Mouse (Mus musculus): ENCODE measurements around the gene Clcn1. TPM values are rescaled to one million over a fixed set of nuclear protein-coding genes. Genes with fewer than 3 reads are reported as not detected.

Clcn1 gene
- polyA plus RNA-seq, 1 experiment from 2014 or later, result 0.20 TPM

- Histone ChIP-seq H3K27me3 (ENCODE audit: control insufficient read depth, insufficient read depth, low read length) (peaks cover 30% of the 10 kb centered on the region), H3K4me2 (replicated peaks; ENCODE audit: low read depth, low read length) (peak within 1 kb of the TSS; percentile 100), H3K4me1 (ENCODE audit: control insufficient read depth, insufficient read depth, low read length) (0 out of 2 replicates have a peak, but pooled peaks cover 11% of the 10 kb centered on the region), H3K27ac (ENCODE audit: low read depth, low read length) (no peak within 1 kb of the TSS), H3K4me3 (ENCODE audit: low read length) (peak within 1 kb of the TSS; percentile 64), H3K36me3 (ENCODE audit: control insufficient read depth, insufficient read depth, low read length) (no peaks in the 10 kb centered on the region), H3K9ac (ENCODE audit: low read depth, low read length) (peak within 1 kb of the TSS; percentile 54), H3K9me3 (ENCODE audit: control insufficient read depth, low read length) (no peaks in the 10 kb centered on the region)
- ATAC-seq (ENCODE audit: low FRiP score, low TSS enrichment), result peak; percentile 75
- under 1% methylated on average over 37 of the region's 68 CpGs for WGBS
These were observed 38.2 kb downstream of the Clcn1 start, which contains the start of gene Fam131b for GRCm38 (mm10) chr6:42324482-42325267. Gene Fam131b, minus strand, starts transcription at chr6:42324643.

- no peak for ATAC-seq (ENCODE audit: low FRiP score, low TSS enrichment)
- Histone ChIP-seq H3K4me3 (ENCODE audit: low read length) (peak overlapping the region; percentile 64), H3K4me1 (ENCODE audit: control insufficient read depth, insufficient read depth, low read length) (0 out of 2 replicates have a peak, but pooled peaks cover 11% of the 10 kb centered on the region), H3K36me3 (ENCODE audit: control insufficient read depth, insufficient read depth, low read length) (no peaks in the 10 kb centered on the region), H3K4me2 (replicated peaks; ENCODE audit: low read depth, low read length) (peak overlapping the region; percentile 100), H3K9me3 (ENCODE audit: control insufficient read depth, low read length) (no peaks in the 10 kb centered on the region), H3K27me3 (ENCODE audit: control insufficient read depth, insufficient read depth, low read length) (peaks cover 30% of the 10 kb centered on the region), H3K27ac (ENCODE audit: low read depth, low read length) (no peak overlapping the region), H3K9ac (ENCODE audit: low read depth, low read length) (no peak overlapping the region)
- 4% methylated on average over 7 of the region's 7 CpGs for WGBS
These were observed 38.8 kb downstream of the Clcn1 start for GRCm38 (mm10) chr6:42325268-42325609.

DNA sequence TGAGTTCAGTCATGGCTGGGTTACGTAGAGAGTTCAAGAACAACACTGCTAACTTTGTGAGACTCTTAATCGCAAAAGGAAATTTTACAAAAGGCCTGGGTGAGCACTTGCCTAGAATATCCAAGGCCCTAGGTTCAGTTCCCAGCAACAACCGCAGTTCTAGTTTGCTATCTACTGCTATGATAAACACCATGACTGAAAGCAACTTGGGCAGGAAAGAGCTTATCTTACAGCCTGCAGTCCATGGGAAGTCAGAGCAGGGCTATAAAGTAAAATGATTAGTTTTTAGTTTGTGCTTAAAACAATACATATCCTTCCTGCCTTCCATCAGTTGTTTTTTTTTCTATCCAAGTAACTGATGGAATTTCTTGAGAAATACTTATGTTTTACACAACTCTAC, 40.0 kb downstream of the Clcn1 start:
- Histone ChIP-seq H3K4me2 (replicated peaks; ENCODE audit: low read depth, low read length) (no peak overlapping the region), H3K4me3 (ENCODE audit: low read length) (no peak overlapping the region), H3K9ac (ENCODE audit: low read depth, low read length) (no peak overlapping the region), H3K9me3 (ENCODE audit: control insufficient read depth, low read length) (no peaks in the 10 kb centered on the region), H3K36me3 (ENCODE audit: control insufficient read depth, insufficient read depth, low read length) (no peaks in the 10 kb centered on the region), H3K27ac (ENCODE audit: low read depth, low read length) (no peak overlapping the region), H3K4me1 (ENCODE audit: control insufficient read depth, insufficient read depth, low read length) (0 out of 2 replicates have a peak, but pooled peaks cover 11% of the 10 kb centered on the region), H3K27me3 (ENCODE audit: control insufficient read depth, insufficient read depth, low read length) (peaks cover 30% of the 10 kb centered on the region)
- 85% methylated on average over 3 of the region's 3 CpGs for WGBS
- ATAC-seq (ENCODE audit: low FRiP score, low TSS enrichment), result no peak

GRCm38 (mm10) chr6:42328757-42329156, 42.3 kb downstream of the Clcn1 start:
- no peak for ATAC-seq (ENCODE audit: low FRiP score, low TSS enrichment)

DNA sequence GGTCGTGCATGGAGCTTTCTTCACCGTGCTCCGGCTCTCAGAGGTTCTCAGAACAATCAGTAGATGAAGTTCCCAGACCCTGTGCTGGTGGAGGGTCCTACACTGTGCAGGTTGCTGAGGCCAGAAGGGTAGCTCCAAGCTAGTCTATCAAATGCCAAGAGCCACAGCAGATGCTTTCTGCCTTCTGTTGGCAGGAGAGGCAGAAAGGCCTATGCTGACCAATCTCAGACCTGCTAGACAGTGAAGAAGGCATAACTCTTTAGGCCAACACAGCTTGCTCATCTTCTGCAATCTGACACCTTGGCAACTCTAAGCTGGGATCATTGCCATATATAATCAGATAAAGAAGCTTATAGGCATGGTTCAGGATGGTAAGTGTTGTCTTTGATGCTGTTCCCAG, 43.7 kb downstream of the Clcn1 start:
- Histone ChIP-seq H3K4me2 (replicated peaks; ENCODE audit: low read depth, low read length) (no peak overlapping the region), H3K9me3 (ENCODE audit: control insufficient read depth, low read length) (no peaks in the 10 kb centered on the region), H3K4me1 (ENCODE audit: control insufficient read depth, insufficient read depth, low read length) (no peaks in the 10 kb centered on the region), H3K27ac (ENCODE audit: low read depth, low read length) (no peak overlapping the region), H3K9ac (ENCODE audit: low read depth, low read length) (no peak overlapping the region), H3K36me3 (ENCODE audit: control insufficient read depth, insufficient read depth, low read length) (no peaks in the 10 kb centered on the region), H3K4me3 (ENCODE audit: low read length) (no peak overlapping the region), H3K27me3 (ENCODE audit: control insufficient read depth, insufficient read depth, low read length) (no peaks in the 10 kb centered on the region)
- 71% methylated on average over 3 of the region's 3 CpGs for WGBS
- no peak for ATAC-seq (ENCODE audit: low FRiP score, low TSS enrichment)

More at GRCm38 (mm10) chr6:42328757-42329156, 42.3 kb downstream of the Clcn1 start:
- Histone ChIP-seq H3K27me3 (ENCODE audit: control insufficient read depth, insufficient read depth, low read length) (peaks cover 9% of the 10 kb centered on the region), H3K9ac (ENCODE audit: low read depth, low read length) (no peak overlapping the region), H3K4me1 (ENCODE audit: control insufficient read depth, insufficient read depth, low read length) (0 out of 2 replicates have a peak, but pooled peaks cover 5% of the 10 kb centered on the region), H3K36me3 (ENCODE audit: control insufficient read depth, insufficient read depth, low read length) (no peaks in the 10 kb centered on the region), H3K4me3 (ENCODE audit: low read length) (no peak overlapping the region), H3K27ac (ENCODE audit: low read depth, low read length) (no peak overlapping the region), H3K4me2 (replicated peaks; ENCODE audit: low read depth, low read length) (no peak overlapping the region), H3K9me3 (ENCODE audit: control insufficient read depth, low read length) (no peaks in the 10 kb centered on the region)
- WGBS, result 75% methylated on average over 3 of the region's 3 CpGs

DNA sequence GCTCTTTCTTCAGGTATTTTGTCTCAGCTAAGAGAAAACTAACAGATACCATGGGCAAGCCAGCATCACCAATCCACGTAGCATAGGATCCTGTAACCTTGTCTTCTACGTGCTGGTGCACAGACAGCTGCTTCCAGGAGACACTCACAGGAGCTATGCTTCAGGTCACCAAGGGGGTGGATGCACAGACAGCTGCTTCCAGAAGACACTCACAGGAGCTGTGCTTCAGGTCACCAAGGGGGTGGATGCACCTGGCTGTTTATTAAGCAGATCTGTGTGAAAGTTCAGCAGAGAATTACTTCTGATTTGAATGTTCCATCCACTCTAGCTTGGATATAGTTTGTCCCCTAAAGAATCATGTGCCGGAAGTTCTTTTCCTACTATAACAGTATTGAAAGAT, 44.5 kb downstream of the Clcn1 start:
- no peak overlapping the region for H3K4me3 ChIP-seq (ENCODE audit: low read length)
- no peak overlapping the region for H3K9ac ChIP-seq (ENCODE audit: low read depth, low read length)
- 89% methylated on average over 3 of the region's 3 CpGs for WGBS
- H3K4me1 ChIP-seq (ENCODE audit: control insufficient read depth, insufficient read depth, low read length), result no peaks in the 10 kb centered on the region
- no peaks in the 10 kb centered on the region for H3K9me3 ChIP-seq (ENCODE audit: control insufficient read depth, low read length)
- H3K4me2 ChIP-seq (replicated peaks; ENCODE audit: low read depth, low read length), result no peak overlapping the region
- H3K27me3 ChIP-seq (ENCODE audit: control insufficient read depth, insufficient read depth, low read length), result no peaks in the 10 kb centered on the region
- H3K36me3 ChIP-seq (ENCODE audit: control insufficient read depth, insufficient read depth, low read length), result no peaks in the 10 kb centered on the region
- no peak overlapping the region for H3K27ac ChIP-seq (ENCODE audit: low read depth, low read length)
- no peak for ATAC-seq (ENCODE audit: low FRiP score, low TSS enrichment)

DNA sequence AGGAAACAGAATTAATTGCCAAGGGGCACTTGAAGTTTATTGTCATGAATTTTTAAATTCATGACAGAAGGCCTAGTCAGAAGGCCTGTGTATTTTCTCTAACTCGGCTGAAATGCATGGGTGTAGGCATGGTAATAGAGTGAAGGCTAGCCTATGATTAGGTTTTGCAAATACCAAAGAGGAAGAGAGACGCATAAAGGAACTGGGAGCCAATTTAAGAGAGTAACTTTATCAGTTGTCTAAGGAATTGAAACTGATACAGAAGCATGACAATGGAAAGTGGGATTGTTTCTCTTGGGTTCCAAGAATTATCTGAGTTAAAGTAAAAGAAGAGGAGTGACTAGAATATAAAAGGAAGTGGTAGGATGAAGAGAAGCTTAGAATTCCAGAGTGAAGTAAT, 52.7 kb downstream of the Clcn1 start:
- no peak overlapping the region for H3K4me3 ChIP-seq (ENCODE audit: low read length)
- no peaks in the 10 kb centered on the region for H3K27me3 ChIP-seq (ENCODE audit: control insufficient read depth, insufficient read depth, low read length)
- no peaks in the 10 kb centered on the region for H3K36me3 ChIP-seq (ENCODE audit: control insufficient read depth, insufficient read depth, low read length)
- no peak for ATAC-seq (ENCODE audit: low FRiP score, low TSS enrichment)
- H3K4me1 ChIP-seq (ENCODE audit: control insufficient read depth, insufficient read depth, low read length), result no peaks in the 10 kb centered on the region
- no peak overlapping the region for H3K4me2 ChIP-seq (replicated peaks; ENCODE audit: low read depth, low read length)
- no peak overlapping the region for H3K27ac ChIP-seq (ENCODE audit: low read depth, low read length)
- H3K9me3 ChIP-seq (ENCODE audit: control insufficient read depth, low read length), result no peaks in the 10 kb centered on the region
- WGBS, result 92% methylated on average over 2 of the region's 2 CpGs
- H3K9ac ChIP-seq (ENCODE audit: low read depth, low read length), result no peak overlapping the region

DNA sequence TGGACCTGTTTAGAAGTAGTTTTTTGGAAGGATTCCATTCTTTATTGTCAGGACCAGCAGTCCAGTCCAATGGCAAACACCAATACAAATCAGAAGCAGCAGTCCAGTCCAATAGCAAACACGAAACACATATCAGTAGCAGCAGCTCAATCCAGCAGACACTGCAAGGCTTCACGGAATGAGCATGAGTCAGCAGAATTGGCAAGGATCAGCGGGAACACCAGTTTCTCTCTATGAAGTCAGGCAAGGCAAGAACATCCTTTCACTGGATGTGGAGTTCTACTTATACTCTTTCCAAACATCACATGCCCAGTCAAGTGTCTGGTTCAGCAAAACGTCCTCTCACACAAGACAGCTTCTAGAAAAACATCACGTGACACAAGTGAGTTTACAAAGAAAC, 53.5 kb downstream of the Clcn1 start:
- Histone ChIP-seq H3K4me2 (replicated peaks; ENCODE audit: low read depth, low read length) (no peak overlapping the region), H3K36me3 (ENCODE audit: control insufficient read depth, insufficient read depth, low read length) (no peaks in the 10 kb centered on the region), H3K9me3 (ENCODE audit: control insufficient read depth, low read length) (no peaks in the 10 kb centered on the region), H3K27me3 (ENCODE audit: control insufficient read depth, insufficient read depth, low read length) (no peaks in the 10 kb centered on the region), H3K4me1 (ENCODE audit: control insufficient read depth, insufficient read depth, low read length) (no peaks in the 10 kb centered on the region), H3K4me3 (ENCODE audit: low read length) (no peak overlapping the region), H3K27ac (ENCODE audit: low read depth, low read length) (no peak overlapping the region), H3K9ac (ENCODE audit: low read depth, low read length) (no peak overlapping the region)
- 78% methylated on average over 5 of the region's 5 CpGs for WGBS
- no peak for ATAC-seq (ENCODE audit: low FRiP score, low TSS enrichment)

DNA sequence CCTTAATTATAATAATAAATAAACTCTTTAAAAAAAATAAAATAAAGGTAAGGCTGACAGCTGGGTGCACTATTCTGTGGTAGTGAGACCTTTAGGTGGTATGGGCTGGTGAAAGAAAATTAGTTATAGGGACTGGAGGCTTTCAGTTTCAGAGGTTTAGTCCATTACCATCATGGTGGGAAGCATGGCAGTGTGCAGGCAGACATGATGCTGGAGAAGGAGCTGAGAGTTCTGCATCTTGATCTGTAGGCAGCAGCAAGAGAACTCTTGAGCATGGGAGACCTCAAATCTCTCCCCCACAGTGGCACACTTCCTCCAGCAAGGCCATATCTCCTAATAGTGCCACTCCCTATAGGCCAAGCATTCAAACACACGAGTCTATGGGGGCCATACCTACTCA, 55.7 kb downstream of the Clcn1 start:
- Histone ChIP-seq H3K9ac (ENCODE audit: low read depth, low read length) (no peak overlapping the region), H3K27me3 (ENCODE audit: control insufficient read depth, insufficient read depth, low read length) (no peaks in the 10 kb centered on the region), H3K4me3 (ENCODE audit: low read length) (no peak overlapping the region), H3K36me3 (ENCODE audit: control insufficient read depth, insufficient read depth, low read length) (no peaks in the 10 kb centered on the region), H3K27ac (ENCODE audit: low read depth, low read length) (no peak overlapping the region), H3K9me3 (ENCODE audit: control insufficient read depth, low read length) (no peaks in the 10 kb centered on the region), H3K4me1 (ENCODE audit: control insufficient read depth, insufficient read depth, low read length) (no peaks in the 10 kb centered on the region), H3K4me2 (replicated peaks; ENCODE audit: low read depth, low read length) (no peak overlapping the region)
- ATAC-seq (ENCODE audit: low FRiP score, low TSS enrichment), result no peak
- WGBS, result 77% methylated on average over 1 of the region's 1 CpGs
